Mouse (Mus musculus) midbrain, postnatal 0 days (tissue): ENCODE data around the gene Gm13698. TPM values are rescaled to one million over a fixed set of nuclear protein-coding genes. Genes with fewer than 3 reads are reported as not detected.
"Not testable (repeated sequence)": the region's sequence is repeated elsewhere in the genome, so short reads cannot be mapped to it uniquely, and the experiment has no call there.

ENCODE experiments used
- ATAC-seq: fragments of 200-750 bp; cut with Nextera tagmentation; 2 replicates; pipeline ENCODE4 v1.8.0; 2017; ENCODE audit warnings: moderate number of reproducible peaks, mild to moderate bottlenecking, moderate TSS enrichment, moderate library complexity; ENCODE audit not compliant: low FRiP score
- DNase-seq: peaks from one replicate; pipeline ENCODE4 v3.0.0-alpha.2; 2015; ENCODE audit warnings: low spot score
- H3K27ac ChIP-seq: fragments of 300-500 bp; sonication (generic); 2 replicates; pipeline ENCODE4 v1.5.1; 2014; ENCODE audit warnings: low read depth, mild to moderate bottlenecking, low read length, mixed read lengths
- H3K27me3 ChIP-seq: fragments of 300-500 bp; sonication (generic); 2 replicates; pipeline ENCODE4 v1.6.1; 2014; ENCODE audit warnings: low read length, control low read depth, mixed read lengths; ENCODE audit not compliant: insufficient read depth
- H3K36me3 ChIP-seq: fragments of 300-500 bp; sonication (generic); 2 replicates; pipeline ENCODE4 v1.6.1; 2014; ENCODE audit warnings: low read length, control low read depth, mixed read lengths; ENCODE audit not compliant: insufficient read depth
- H3K4me1 ChIP-seq: fragments of 300-500 bp; sonication (generic); 2 replicates; pipeline ENCODE4 v1.6.1; 2014; ENCODE audit warnings: mild to moderate bottlenecking, control low read depth, antibody characterized with exemption, low read length, mixed read lengths; ENCODE audit not compliant: insufficient read depth
- H3K4me2 ChIP-seq: fragments of 300-500 bp; sonication (generic); 2 replicates; pipeline ENCODE4 v1.6.1; 2014; ENCODE audit warnings: low read depth, mild to moderate bottlenecking, low read length, mixed read lengths; ENCODE audit not compliant: poor library complexity, severe bottlenecking
- H3K4me3 ChIP-seq: fragments of 300-500 bp; sonication (generic); 2 replicates; pipeline ENCODE4 v1.5.1; 2014; ENCODE audit warnings: low read depth, mild to moderate bottlenecking, low read length, moderate library complexity
- H3K9ac ChIP-seq: fragments of 300-500 bp; sonication (generic); replicated peaks from 2 replicates; pipeline ENCODE4 v1.6.1; 2014; ENCODE audit warnings: mild to moderate bottlenecking, low read length, moderate library complexity, mixed read lengths; ENCODE audit not compliant: poor library complexity, severe bottlenecking
- H3K9me3 ChIP-seq: fragments of 300-500 bp; sonication (generic); 2 replicates; pipeline ENCODE4 v1.6.1; 2016; ENCODE audit warnings: low read length, control low read depth
- CTCF ChIP-seq: IDR thresholded peaks from 2 replicates; pipeline ENCODE4 v1.5.1; 2016; ENCODE audit warnings: antibody characterized with exemption, mild to moderate bottlenecking
- WGBS: fragments of 180-500 bp; shearing (Covaris S2); extraction: QIAGEN DNeasy Blood & Tissue Kit; methylation state at CpG from one replicate; pipeline ENCODE4 v1.1.7; 2014; 5-methylcytosine and 5-hydroxymethylcytosine counted together
- polyA plus RNA-seq: library from polyadenylated mRNA; unstranded; fragments of >200 nt; fragmentation: Nextera tagmentation; extraction: Ambion mirVana; gene quantifications from 2 replicates; pipeline ENCODE4 v1.2.1, GENCODE M21; 2015
- total RNA-seq: library from RNA; depleted of rRNA; stranded (reverse); fragments of >200 nt; gene quantifications from 2 replicates; pipeline ENCODE4 v1.2.3, GENCODE M21; 2014; rRNA removed

The Gm13698 gene
- total RNA-seq (not detected in 2 replicates), polyA plus RNA-seq (not detected in 2 replicates)

- no CpG with 5 or more reads among the region's 6 CpGs for WGBS
These were observed at the start of gene Gm13698 for GRCm38 (mm10) chr2:83955393-83955792. Gm13698 (plus strand) TSS chr2:83955693.

GRCm38 (mm10) chr2:83929478-83930088 is 25.9 kb upstream of the Gm13698 start:
- no peak for TF ChIP-seq CTCF
- Histone ChIP-seq H3K9ac (no peak overlapping the region), H3K27me3 (no peaks in the 10 kb centered on the region), H3K36me3 (no peaks in the 10 kb centered on the region), H3K4me2 (no peak overlapping the region), H3K27ac (no peak overlapping the region), H3K4me3 (no peak overlapping the region), H3K9me3 (no peaks in the 10 kb centered on the region), H3K4me1 (no peaks in the 10 kb centered on the region)
- ATAC-seq (no peak), DNase-seq (no peak)
- WGBS: 66% methylated on average over 2 of the region's 2 CpGs

More at GRCm38 (mm10) chr2:83955393-83955792, at the start of gene Gm13698:
- DNase-seq, H3K27me3 ChIP-seq, H3K9ac ChIP-seq, H3K36me3 ChIP-seq, H3K4me1 ChIP-seq, H3K27ac ChIP-seq, ATAC-seq, H3K9me3 ChIP-seq, H3K4me3 ChIP-seq, H3K4me2 ChIP-seq: not testable (repeated sequence)

- DNase-seq: peak; percentile 93
- Histone ChIP-seq H3K36me3 (no peaks in the 10 kb centered on the region), H3K9me3 (no peaks in the 10 kb centered on the region), H3K4me1 (no peaks in the 10 kb centered on the region), H3K4me2 (peak within 1 kb of the TSS; percentile 53), H3K9ac (peak within 1 kb of the TSS; percentile 36; the same call in 1 of the 2 replicates), H3K4me3 (peak within 1 kb of the TSS; percentile 40), H3K27ac (peak within 1 kb of the TSS; percentile 32), H3K27me3 (no peaks in the 10 kb centered on the region)
- peak; percentile 15; the same call in 1 of the 2 replicates for TF ChIP-seq CTCF
- peak; percentile 97 for ATAC-seq
- WGBS: under 1% methylated on average over 20 of the region's 20 CpGs
These were observed 14.5 kb upstream of the Gm13698 start, which contains the start of gene Zswim2 for GRCm38 (mm10) chr2:83940931-83941361. Zswim2 (minus strand) TSS chr2:83941228.

- peak; percentile 45 for TF ChIP-seq CTCF
- Histone ChIP-seq H3K27me3 (no peaks in the 10 kb centered on the region), H3K36me3 (no peaks in the 10 kb centered on the region), H3K27ac (peak overlapping the region; percentile 32; the same call in 1 of the 2 replicates), H3K4me2 (peak overlapping the region; percentile 53), H3K4me1 (no peaks in the 10 kb centered on the region), H3K9me3 (no peaks in the 10 kb centered on the region), H3K4me3 (peak overlapping the region; percentile 40), H3K9ac (no peak overlapping the region)
- ATAC-seq (peak; percentile 66; the same call in 1 of the 2 replicates), DNase-seq (no peak)
- 20% methylated on average over 3 of the region's 3 CpGs for WGBS
These were observed 14.1 kb upstream of the Gm13698 start for GRCm38 (mm10) chr2:83941378-83941777.

GRCm38 (mm10) chr2:83941792-83942191 is 13.7 kb upstream of the Gm13698 start:
- no peak overlapping the region for H3K27ac ChIP-seq
- WGBS: 78% methylated on average over 4 of the region's 4 CpGs
- no peak for TF ChIP-seq CTCF

GRCm38 (mm10) chr2:83961203-83961602 is 5.7 kb downstream of the Gm13698 start, which contains the start of gene Gm13693:
Gm13693 (plus strand) TSS chr2:83961503.
- H3K27ac ChIP-seq, DNase-seq, H3K9me3 ChIP-seq, H3K9ac ChIP-seq, ATAC-seq, H3K27me3 ChIP-seq, H3K36me3 ChIP-seq, H3K4me3 ChIP-seq, H3K4me2 ChIP-seq, H3K4me1 ChIP-seq: not testable (repeated sequence)
- WGBS: no CpG with 5 or more reads among the region's 6 CpGs

More at GRCm38 (mm10) chr2:83941792-83942191, 13.7 kb upstream of the Gm13698 start:
- Histone ChIP-seq H3K4me2 (no peak overlapping the region), H3K9ac (no peak overlapping the region), H3K27me3 (no peaks in the 10 kb centered on the region), H3K9me3 (no peaks in the 10 kb centered on the region), H3K4me1 (no peaks in the 10 kb centered on the region), H3K4me3 (no peak overlapping the region), H3K36me3 (no peaks in the 10 kb centered on the region)
- no peak for ATAC-seq
- no peak for DNase-seq

GRCm38 (mm10) chr2:83967013-83967412 is 11.5 kb downstream of the Gm13698 start, which contains the start of gene Gm13695:
Gm13695 (plus strand) TSS chr2:83967313.
- not testable (repeated sequence) for ATAC-seq

GRCm38 (mm10) chr2:83972823-83973222 is 17.3 kb downstream of the Gm13698 start, which contains the start of gene Gm13696:
Gm13696 (plus strand) TSS chr2:83973123.
- not testable (repeated sequence) for H3K9me3 ChIP-seq

More at GRCm38 (mm10) chr2:83967013-83967412, 11.5 kb downstream of the Gm13698 start, which contains the start of gene Gm13695:
- DNase-seq, H3K9ac ChIP-seq, H3K27ac ChIP-seq, H3K4me1 ChIP-seq, H3K27me3 ChIP-seq, H3K36me3 ChIP-seq, H3K9me3 ChIP-seq, H3K4me3 ChIP-seq, H3K4me2 ChIP-seq: not testable (repeated sequence)
- WGBS: no CpG with 5 or more reads among the region's 6 CpGs

More at GRCm38 (mm10) chr2:83972823-83973222, 17.3 kb downstream of the Gm13698 start, which contains the start of gene Gm13696:
- no CpG with 5 or more reads among the region's 6 CpGs for WGBS
- not testable (repeated sequence) for H3K4me3 ChIP-seq, H3K4me1 ChIP-seq, ATAC-seq, H3K36me3 ChIP-seq, H3K4me2 ChIP-seq, H3K27me3 ChIP-seq, H3K27ac ChIP-seq, DNase-seq, H3K9ac ChIP-seq
